Mouse (Mus musculus) left cerebral cortex, postnatal 25 days (tissue): ENCODE results near the gene Cep70. TPM values are rescaled to one million over a fixed set of nuclear protein-coding genes. Genes with fewer than 3 reads are reported as not detected.
A peak's percentile ranks its signal among the peaks of the same experiment; 100 is the strongest.

Source experiments
- DNase-seq, 2 experiments: peaks; one replicate each; pipeline ENCODE4 v3.0.0; 2022; ENCODE audit warnings: low spot score in 2 of 2, mixed read lengths in 1 of 2
- intact Hi-C: fragments of 180-260 bp; cut with DNase I; formaldehyde crosslinking; loops from one replicate; pipeline ENCODE4 v1.15.1; 2025
- total RNA-seq, 2 experiments: library from RNA; stranded (reverse); gene quantifications; 2 replicates each; pipeline ENCODE4 v1.2.3; 2021

The Cep70 gene
- total RNA-seq, 2 experiments from 2014 or later, result 19.8 to 23.9 TPM

- no peak for DNase-seq
- intact Hi-C loops, result no loop called here
Observed at GRCm38 (mm10) chr9:99304296-99304695, 61.1 kb downstream of the Cep70 start.

GRCm38 (mm10) chr9:99306226-99306625 is 63.1 kb downstream of the Cep70 start:
- intact Hi-C loops, result no loop called here
- DNase-seq, result no peak

- peak in 1 of 2 experiments; percentile 37 for DNase-seq
- intact Hi-C loops, result no loop called here
Observed at GRCm38 (mm10) chr9:99319343-99319951, 76.3 kb downstream of the Cep70 start.

- DNase-seq, result no peak
- intact Hi-C loops, result no loop called here
Observed at GRCm38 (mm10) chr9:99320006-99320405, 76.8 kb downstream of the Cep70 start.

- no peak for DNase-seq
Observed at GRCm38 (mm10) chr9:99325208-99325929, 82.2 kb downstream of the Cep70 start.

GRCm38 (mm10) chr9:99325961-99326360 is 82.8 kb downstream of the Cep70 start:
- DNase-seq, result no peak
- intact Hi-C loops, result no loop called here

More at GRCm38 (mm10) chr9:99325208-99325929, 82.2 kb downstream of the Cep70 start:
- intact Hi-C loops, result no loop called here

- no peak for DNase-seq
- intact Hi-C loops, result no loop called here
Observed at GRCm38 (mm10) chr9:99326881-99327280, 83.7 kb downstream of the Cep70 start.

- no peak for DNase-seq
- intact Hi-C loops, result no loop called here
Observed at GRCm38 (mm10) chr9:99336538-99336937, 93.4 kb downstream of the Cep70 start.

GRCm38 (mm10) chr9:99338293-99338692 is 95.1 kb downstream of the Cep70 start:
- intact Hi-C loops, result no loop called here
- no peak for DNase-seq

- intact Hi-C loops, result no loop called here
- DNase-seq, result no peak
Observed at GRCm38 (mm10) chr9:99339182-99339581, 96.0 kb downstream of the Cep70 start.

- intact Hi-C loops, result no loop called here
- no peak for DNase-seq
Observed at GRCm38 (mm10) chr9:99340126-99340525, 97.0 kb downstream of the Cep70 start.

- no peak for DNase-seq
- intact Hi-C loops, result no loop called here
Observed at GRCm38 (mm10) chr9:99341600-99341999, 98.4 kb downstream of the Cep70 start.

- intact Hi-C loops, result no loop called here
- DNase-seq, result peak; percentile 67 to 90
Observed at GRCm38 (mm10) chr9:99345351-99345792, 102.2 kb downstream of the Cep70 start.

Other genes starting within 250 kb of the Cep70 start
- gene Gm1123, start 207.7 kb upstream of the Cep70 start, total RNA-seq, result not detected
- gene Pik3cb, start 102.7 kb upstream of the Cep70 start, total RNA-seq, result 10 to 100 TPM; 25.6 to 26.1 TPM
- not detected for gene Faiml, start 6.1 kb upstream of the Cep70 start, total RNA-seq
- 1 to 10 TPM; 1.8 to 2.4 TPM for gene Esyt3, start 115.2 kb downstream of the Cep70 start, total RNA-seq
- 100 to 1,000 TPM; 171 TPM for gene Mras, start 194.0 kb downstream of the Cep70 start, total RNA-seq
- gene Nme9, start 208.1 kb downstream of the Cep70 start, total RNA-seq, result not detected